Mouse (Mus musculus): Measurements from ENCODE around the gene Zmiz1. TPM values are rescaled to one million over a fixed set of nuclear protein-coding genes. Genes with fewer than 3 reads are reported as not detected.

Gene Zmiz1
- polyA plus RNA-seq, 1 experiment, result 25.6 TPM

DNA sequence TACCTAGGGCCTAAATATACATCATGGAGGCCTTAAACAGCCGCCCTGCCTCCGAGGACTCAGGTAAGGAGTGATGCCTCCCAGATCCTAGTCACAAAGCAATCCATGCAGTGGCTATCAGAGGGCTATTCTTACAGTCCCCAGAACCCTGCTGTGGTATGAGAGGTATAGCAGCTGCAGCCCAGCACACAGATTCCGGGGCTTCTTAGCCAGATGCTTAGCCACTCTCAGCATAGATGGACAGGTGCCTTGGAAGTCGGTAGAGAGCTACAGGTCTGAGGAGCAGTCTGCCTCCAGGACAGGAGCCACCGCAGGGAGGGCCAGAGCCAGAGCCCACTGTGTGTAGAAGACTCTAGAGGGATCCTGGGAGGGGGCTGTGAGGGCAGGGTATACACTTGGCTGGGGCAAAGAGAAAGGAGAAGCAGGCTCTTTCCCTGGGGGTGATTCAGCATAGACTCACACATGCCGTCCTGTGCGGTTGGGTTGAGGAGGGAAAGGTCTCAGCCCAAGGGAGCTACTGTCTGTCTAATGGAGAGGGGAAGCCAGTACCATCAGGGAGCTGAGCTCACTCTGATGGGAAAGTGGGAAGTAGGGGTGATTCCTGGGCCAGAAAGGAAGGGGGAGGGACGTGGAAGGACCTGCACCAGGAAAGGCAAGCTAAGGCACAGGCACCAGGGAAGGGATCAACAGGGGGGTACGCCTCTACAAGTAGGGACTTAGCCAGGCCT is 27.9 kb downstream of the Zmiz1 start:
- DNase-seq (ENCODE audit: low read depth, low spot score), result no peak
- 64% methylated on average over 9 of the region's 9 CpGs for WGBS

DNA sequence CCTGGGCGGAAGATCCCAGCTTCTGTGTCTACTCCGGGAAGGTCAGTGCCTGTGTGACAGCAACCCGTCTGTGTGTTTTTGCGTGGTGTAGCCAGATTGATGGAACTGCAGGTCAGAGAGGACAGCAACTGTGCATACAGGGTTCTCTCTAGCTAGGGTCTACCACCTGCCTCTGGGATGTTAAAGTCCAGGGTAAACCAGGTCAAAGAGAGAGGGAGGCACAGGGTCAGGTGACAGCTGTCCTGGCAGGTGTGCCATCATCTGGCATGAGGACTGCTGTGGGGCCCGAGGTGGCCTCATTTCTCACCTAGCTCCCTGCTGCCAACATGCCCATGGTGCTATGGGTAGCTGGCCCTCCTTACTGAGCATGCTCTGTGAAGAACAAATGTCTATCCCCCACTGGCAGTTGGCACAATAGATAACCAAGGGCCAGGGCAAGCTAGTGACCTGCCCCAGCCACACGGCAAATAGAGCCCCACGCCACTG is 28.5 kb downstream of the Zmiz1 start:
- WGBS, result 46% methylated on average over 7 of the region's 7 CpGs
- no peak for DNase-seq (ENCODE audit: low read depth, low spot score)

DNA sequence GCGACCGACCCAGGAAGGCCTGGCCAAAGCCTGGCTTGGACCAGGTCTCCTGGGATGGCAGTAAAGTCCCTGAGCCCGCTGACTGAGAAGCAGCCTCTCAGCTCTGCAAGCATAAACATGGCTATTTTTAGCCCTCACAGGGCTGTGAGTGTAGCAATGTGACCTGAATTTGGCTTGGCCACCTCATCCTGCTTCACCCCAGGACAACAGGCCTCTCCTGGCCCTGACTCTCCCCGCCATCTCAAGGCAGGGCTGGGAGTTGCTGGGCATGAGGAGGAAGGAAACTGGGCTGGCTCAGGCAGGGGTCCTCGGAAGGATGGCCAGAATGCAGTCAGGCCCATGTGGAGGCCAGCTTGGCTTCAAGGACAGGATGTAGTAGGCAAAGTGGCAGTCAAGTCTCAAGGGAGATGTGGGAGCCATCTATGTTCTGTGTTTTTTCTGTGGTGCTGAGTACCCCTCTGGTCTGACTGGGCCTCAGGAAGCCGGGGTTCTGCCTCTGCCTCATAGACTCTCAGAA is 29.2 kb downstream of the Zmiz1 start:
- no peak for DNase-seq (ENCODE audit: low read depth, low spot score)
- WGBS, result 60% methylated on average over 6 of the region's 6 CpGs

DNA sequence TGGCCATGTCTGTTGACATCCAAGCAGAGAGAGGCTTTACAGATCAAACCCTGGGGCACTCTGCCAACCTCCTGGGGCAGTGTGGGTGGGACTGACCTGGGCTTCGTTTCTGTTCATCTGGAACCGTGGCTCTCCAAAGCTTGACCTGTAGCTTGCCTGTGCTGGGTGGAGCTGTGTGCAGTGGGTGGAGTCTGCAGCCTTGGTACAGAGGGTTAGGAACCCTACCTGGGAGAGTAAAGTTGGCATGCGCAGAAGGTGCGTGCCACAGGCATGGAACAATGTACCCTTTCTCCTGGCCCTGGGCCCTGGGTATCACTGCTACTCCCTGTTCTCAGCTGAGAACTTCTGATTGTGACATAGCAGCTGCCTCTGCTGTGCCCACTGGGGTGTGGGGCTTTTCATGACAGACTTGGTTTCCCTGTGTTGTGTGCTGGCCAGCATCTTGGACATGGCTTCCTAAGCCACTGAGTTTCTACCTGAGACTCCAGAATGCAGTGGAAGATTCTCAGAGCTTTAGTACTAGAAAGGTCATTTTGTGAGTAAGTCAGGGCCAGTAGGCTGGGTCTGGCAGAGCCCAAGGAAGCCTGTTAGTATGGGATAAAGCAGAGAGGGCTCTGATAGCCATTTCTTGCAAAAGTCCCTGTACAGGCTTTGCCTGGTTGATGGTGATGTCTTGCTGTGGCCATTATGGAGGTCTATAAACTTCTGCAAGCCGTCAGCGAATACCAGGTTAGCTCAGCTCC is 30.5 kb downstream of the Zmiz1 start:
- DNase-seq (ENCODE audit: low read depth, low spot score), result no peak
- WGBS, result 36% methylated on average over 6 of the region's 6 CpGs

DNA sequence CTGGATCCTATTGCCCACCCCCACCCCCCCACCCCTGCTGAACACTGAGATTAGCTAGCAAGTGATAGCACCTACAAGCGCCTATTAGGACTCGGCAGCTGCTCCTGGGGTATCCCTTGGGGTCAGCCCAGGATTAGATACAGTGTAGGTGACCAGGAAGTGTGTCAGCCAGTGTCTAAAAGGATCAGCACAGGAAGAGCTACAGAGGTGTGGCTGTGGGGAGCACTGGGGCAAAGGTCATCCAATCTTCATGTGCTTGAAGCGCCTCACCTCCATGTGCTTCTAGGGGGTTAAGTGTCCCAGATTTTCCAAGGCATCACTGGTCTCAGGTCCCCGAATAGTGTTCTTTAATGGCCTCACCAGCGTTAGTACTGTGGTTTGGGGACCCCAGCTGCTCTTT is 33.0 kb downstream of the Zmiz1 start:
- WGBS, result 64% methylated on average over 5 of the region's 5 CpGs
- no peak for DNase-seq (ENCODE audit: low read depth, low spot score)

DNA sequence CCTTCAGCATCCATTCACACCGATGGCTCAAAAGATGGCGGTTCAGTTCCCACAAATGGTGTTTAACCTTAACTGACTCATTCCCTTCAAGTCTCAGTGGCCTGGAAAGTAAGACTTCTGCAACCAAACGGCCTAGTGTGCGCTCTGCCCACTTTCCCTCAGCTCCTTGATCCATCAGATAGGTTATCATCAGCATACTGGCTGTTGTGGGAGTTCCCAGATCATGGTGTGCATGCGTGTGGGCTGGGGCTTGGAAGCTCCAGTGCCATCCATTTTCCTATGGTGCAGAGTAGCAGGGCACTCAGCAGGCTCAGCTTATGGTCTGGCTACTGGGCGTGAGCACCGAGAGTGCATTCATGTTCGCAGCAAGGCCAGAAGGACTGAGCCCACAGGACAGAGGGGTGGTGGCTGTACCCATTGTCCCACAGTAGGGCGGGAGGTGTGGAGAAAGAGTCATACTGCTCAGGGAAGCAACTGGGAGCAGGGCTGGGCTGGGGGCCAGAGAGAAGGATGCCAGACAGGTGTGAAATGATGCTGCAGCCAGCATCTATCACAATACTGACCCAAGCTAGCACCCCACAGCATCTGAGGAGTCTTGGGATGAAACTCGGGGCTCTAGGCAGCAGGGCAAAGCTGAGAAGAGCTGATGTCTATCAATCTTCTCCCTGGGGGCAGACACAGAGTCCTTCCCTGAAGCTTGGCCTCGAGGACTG is 33.7 kb downstream of the Zmiz1 start:
- WGBS, result 78% methylated on average over 11 of the region's 11 CpGs
- no peak for DNase-seq (ENCODE audit: low read depth, low spot score)

DNA sequence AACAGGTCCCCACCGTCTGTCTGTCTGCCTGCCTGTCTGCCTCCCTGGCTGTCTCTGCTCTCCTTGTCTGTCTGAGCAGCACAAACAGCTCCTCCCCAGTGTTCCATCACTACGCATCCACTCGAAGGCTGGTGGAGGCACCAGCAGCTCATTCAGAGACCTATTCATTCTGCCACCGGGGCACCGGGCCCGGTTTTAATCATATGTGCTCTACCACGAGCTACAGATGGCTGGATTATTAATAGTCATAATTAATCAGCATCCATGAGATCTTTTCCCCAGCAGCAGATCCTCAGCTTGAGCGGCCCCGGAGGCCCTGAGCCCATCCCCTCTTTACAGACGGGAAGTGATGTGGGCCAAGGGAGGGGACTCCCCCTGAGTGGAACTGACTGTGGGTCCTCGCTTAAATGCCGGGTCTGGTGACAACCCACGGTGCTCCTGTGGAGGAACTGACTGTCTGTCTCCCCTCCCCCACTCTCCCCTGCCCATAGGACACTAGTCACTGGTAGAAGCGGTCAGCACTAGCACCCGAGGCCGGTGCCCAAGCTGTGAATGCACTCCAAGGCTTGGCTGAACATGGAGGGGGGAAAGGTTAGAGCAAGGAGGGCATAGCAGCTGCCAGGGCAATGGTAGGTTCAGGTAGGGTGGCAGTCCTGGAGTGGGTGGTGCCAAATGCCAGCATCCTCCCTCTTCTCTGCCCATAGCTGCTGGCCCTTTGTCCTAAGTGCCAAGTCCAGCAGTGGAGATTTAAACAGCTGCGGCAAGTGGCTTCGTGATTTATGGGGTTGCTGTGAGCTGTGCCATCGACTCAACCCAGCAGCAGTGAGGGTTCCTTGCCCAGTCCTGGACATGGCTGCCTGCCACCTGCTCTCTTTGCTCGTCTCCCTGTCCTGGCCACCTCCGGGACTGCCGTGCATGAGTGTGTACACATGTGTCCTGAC is 34.6 kb downstream of the Zmiz1 start:
- DNase-seq (ENCODE audit: low read depth, low spot score), result peak; percentile 70
- WGBS, result 39% methylated on average over 22 of the region's 22 CpGs

DNA sequence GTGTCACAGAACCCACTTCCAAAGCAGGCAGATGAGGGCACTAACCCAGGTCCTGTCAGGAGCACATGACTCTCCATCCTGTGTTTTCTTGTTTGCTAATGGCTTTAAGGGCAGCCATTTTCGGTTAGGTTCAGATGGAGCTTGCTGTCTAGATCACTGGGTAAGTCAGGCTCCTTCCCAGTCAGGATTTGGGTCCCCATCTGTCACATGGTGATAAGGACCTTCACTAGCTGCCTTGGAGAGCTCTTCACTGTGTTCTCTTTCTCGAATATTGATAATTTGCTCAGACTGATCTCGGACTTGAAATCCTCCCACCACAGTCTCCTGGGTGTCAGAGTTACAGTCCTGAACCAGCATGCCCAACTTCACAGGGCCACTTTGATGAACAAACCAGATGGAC is 35.8 kb downstream of the Zmiz1 start:
- no peak for DNase-seq (ENCODE audit: low read depth, low spot score)
- 72% methylated on average over 3 of the region's 3 CpGs for WGBS

DNA sequence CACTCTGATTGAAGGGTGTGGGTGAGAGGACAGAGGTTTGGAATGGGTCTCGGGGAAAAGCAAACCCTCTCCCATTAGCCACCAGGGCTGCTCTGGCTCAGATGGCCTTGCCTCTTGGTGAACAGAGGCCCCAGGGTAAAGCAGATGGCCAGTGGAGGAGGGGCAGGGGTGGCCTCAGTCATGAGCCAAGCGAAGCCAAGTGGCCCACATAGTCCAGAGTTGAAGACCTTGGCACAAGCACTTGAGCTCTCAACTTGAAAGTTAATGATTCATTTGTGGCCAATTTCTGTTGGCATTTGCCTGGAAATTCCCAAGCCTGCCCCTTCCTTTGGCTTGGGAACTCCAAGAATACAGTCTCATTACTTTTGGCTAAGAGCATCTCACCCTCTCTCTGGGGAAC is 37.1 kb downstream of the Zmiz1 start:
- DNase-seq (ENCODE audit: low read depth, low spot score), result no peak
- WGBS, result 34% methylated on average over 2 of the region's 2 CpGs

DNA sequence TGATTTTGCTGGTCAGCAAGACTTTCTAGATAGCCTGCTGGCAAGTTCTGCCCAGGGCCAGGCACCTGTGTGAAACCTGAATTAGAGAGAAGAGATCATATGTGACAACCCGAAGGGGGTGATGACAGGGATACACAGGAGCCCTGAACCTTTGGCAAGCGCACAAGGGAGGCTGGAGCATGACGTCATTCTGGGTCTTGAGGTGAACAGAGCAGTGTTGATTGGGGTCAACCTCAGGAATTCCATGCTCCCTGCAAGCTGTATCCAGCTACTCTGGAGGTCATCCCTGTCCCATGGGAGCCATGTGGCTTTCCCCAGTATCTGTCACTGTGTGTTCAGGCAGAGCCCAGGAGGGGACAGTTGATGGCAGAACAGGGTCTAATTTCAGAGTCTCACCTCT is 38.0 kb downstream of the Zmiz1 start:
- DNase-seq (ENCODE audit: low read depth, low spot score), result no peak
- 60% methylated on average over 3 of the region's 3 CpGs for WGBS

DNA sequence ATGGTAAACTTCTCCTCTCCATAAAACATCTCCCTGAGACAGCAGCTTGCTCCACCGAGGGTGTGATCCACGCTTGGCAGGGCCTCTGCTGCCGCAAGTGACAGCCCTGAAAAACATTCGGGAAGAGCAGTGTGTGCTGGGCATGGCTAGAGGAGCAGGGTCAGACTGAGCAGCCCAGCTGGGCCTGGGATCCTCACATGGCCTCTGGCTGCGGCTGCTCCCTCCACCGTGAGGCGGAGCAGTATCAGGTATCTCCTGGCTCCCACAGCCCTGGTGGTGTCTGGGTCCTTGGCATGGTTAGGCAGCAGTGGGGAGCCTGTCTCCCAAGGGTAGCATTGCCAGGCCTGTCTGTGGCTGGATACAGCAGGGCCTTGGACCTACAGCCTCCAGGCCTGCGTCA is 38.6 kb downstream of the Zmiz1 start:
- WGBS, result 33% methylated on average over 8 of the region's 8 CpGs
- DNase-seq (ENCODE audit: low read depth, low spot score), result no peak

DNA sequence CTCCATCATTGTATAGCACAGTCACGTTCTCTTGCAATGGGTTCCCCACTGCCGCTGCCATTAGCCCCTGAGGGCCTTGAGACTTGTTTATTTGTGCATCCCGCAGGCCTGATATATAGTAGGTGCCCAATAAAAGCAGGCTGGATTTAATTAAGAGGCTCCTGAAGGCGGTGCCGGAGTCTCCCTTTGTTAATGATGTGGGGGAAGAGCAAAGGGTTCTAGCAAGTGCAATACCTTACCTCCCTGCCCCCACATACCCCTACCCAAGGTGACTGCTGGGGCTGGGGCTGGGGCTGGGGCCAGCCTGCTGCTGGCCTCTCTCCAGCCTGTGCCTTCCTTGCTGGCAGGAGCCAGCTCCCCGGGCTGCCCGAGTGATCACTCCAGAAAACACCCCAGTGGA is 39.4 kb downstream of the Zmiz1 start:
- DNase-seq (ENCODE audit: low read depth, low spot score), result no peak
- 61% methylated on average over 7 of the region's 7 CpGs for WGBS

DNA sequence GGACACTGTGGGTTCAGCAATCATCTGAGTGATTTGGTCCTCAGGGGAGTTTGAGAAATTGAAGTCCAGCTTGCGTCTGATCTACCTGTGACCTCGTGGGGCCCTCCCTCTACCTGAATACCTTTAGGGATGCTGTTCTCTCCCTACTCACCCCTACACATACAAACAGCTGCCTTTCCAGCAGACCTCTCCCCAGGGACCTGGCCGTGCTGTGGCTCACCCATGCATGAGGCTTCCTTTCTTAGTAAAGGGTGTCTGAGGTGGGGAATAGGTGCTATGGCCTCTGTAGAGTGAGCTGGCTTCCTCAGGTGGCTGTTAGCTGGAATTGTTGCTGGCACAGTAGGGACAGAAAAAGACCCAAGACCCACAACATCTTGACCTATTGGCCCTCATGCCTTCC is 40.5 kb downstream of the Zmiz1 start:
- WGBS, result 75% methylated on average over 3 of the region's 3 CpGs
- DNase-seq (ENCODE audit: low read depth, low spot score), result no peak

DNA sequence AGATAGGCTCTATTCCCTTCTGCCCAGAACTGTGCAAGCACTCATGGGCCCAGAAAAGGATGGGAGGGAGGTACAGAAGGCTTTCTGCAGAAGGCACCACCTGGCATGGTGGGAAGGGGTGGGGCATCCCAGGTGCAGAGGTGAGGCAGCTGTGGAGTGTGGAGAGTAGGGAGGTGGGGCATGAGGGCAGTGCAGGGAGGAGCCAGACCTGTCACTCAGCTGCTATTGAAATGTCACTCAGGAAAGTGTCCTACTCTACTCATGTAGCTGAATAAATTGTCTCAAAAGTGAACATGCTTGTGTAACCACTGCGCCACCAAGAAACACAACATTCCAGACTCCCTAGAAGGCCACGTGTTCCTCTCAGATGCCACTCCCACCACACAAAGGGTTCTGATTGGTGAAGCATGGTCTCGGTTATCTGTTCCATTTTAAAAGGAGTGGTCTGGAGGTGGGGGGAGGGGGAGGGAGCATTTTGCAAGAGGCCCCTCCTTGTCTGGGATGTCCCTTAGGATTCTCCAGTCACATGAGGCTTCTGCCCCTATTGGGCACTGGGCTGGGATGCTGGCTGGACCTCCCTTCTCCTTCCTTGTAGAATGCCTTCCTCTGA is 41.6 kb downstream of the Zmiz1 start:
- 37% methylated on average over 3 of the region's 3 CpGs for whole genome bisulfite sequencing
- no peak for DNase-seq (ENCODE audit: low read depth, low spot score)

DNA sequence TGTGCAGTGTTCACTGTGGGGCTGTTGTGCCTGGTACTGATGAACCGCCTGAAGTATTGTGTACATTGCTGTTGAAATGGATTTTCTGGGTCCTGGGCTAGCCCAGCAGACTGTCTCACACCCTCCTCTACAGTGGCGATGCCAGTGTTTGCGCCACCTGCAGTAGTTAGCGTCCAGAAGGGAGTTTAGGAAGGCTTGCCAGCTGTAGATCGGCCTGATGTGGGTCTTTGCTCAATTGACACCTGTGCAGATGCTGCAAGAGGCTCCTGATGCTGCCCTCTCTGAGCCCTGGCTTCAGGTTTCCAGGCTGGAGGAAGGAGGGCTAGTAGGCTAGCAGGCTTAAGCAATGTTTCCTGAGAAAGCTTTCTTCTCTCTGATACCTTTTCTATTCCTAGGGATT is 42.5 kb downstream of the Zmiz1 start:
- 68% methylated on average over 5 of the region's 5 CpGs for WGBS
- DNase-seq (ENCODE audit: low read depth, low spot score), result no peak

DNA sequence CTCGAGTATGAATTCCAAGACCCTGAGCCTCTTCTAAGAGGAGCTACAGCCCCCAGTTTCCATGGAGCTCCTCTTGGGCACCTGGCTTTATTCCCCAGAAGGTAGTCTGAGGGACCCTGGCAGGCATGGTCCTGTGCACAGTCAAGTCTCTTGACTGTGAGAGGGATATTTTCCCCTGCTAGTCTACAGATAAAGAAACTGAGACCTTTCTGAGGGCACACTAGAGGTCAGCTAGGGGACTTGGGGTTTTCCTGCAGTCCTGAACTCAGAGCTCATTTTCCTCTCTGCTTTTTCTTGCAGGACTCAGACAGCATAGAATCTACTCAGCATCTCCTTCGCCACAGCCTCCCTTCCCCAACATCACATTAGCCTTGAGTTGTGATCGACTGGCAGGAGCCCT is 43.4 kb downstream of the Zmiz1 start:
- WGBS, result 88% methylated on average over 3 of the region's 3 CpGs
- DNase-seq (ENCODE audit: low read depth, low spot score), result no peak

DNA sequence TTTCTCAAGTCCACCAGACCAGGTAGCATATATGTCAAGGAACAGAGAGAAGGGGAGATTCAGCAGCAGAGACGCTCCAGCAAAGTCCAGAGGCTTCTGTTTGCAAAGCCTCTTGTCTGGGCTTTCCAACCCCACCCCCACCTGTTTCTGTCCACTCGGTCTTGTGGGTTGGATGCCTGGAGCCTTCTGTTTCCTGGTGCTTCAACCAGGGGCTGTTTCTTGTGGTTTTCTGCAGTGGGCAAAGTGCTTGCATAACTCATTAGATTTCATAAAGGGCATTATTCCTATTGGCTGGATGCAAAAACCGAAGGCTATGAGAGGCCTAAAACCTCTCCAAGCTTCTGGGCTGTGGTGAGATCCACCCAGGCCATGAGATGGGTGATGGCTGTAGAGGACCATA is 45.3 kb downstream of the Zmiz1 start:
- whole genome bisulfite sequencing, result 79% methylated on average over 3 of the region's 3 CpGs
- no peak for DNase-seq (ENCODE audit: low read depth, low spot score)

DNA sequence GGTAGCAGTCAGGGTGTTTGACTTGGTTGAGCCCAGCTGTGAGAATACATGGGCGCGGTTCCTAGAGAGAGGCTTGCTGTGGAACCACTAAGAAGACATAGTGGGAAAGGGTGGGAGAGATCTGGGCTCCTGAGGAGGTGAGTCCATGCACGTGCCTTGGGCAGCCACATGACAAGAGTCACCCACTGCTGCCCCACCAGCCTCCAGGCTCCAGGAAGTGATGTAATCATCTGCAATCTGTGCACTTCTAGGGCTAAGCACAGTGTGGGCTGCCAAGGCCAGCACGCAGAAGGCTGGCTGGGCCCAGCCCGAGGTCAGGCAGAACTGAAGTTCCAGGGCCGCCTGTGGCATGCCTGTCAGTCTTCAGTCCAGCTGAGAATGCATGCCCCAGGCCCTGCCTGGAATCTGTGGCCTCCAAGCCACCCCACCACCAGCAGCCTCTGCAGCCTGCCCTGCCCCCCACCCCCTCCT is 46.3 kb downstream of the Zmiz1 start:
- 62% methylated on average over 6 of the region's 6 CpGs for WGBS

More for the DNA sequence above, 46.3 kb downstream of the Zmiz1 start:
- no peak for DNase-seq (ENCODE audit: low read depth, low spot score)

All from large intestine, adult 2 months (tissue).